Mouse (Mus musculus): ENCODE data around the gene Tbcd.

- no peak for TF ChIP-seq CHD2 (IDR thresholded peaks at IDR 0.05; ENCODE audit: low read depth, low read length)
- no peak for TF ChIP-seq ZNF384 (IDR thresholded peaks at IDR 0.05; ENCODE audit: low read depth, low read length)
- no peak for TF ChIP-seq ZC3H11A (IDR thresholded peaks at IDR 0.05; ENCODE audit: borderline replicate concordance, low read depth, low read length)
- TF ChIP-seq MAFK (IDR thresholded peaks at IDR 0.05; ENCODE audit: insufficient read depth, low read depth, low read length), result no peak
Observed at GRCm38 (mm10) chr11:121490651-121491050, 38.9 kb downstream of the Tbcd start.

All from ES-E14 (cell line).